Mouse (Mus musculus): ENCODE results near the gene Ica1. TPM values are rescaled to one million over a fixed set of nuclear protein-coding genes. Genes with fewer than 3 reads are reported as not detected.

Gene Ica1
- total RNA-seq (2021): 10 to 100 TPM; 17.5 to 25.5 TPM
- long read RNA-seq, experiment 1, transcript Ica1-201 (14 exons, 2,075 nt): major isoform, 17 of 22 reads
- long read RNA-seq, experiment 1, partial matches to known transcripts: 0 of 22 reads
- long read RNA-seq, experiment 1, other reads (novel, unspliced or antisense): 5 of 22 reads
- long read RNA-seq, experiment 2, transcript Ica1-201 (14 exons, 2,075 nt): major isoform, 5 of 10 reads
- long read RNA-seq, experiment 2, partial matches to known transcripts: 3 of 10 reads
- long read RNA-seq, experiment 2, other reads (novel, unspliced or antisense): 2 of 10 reads

DNA sequence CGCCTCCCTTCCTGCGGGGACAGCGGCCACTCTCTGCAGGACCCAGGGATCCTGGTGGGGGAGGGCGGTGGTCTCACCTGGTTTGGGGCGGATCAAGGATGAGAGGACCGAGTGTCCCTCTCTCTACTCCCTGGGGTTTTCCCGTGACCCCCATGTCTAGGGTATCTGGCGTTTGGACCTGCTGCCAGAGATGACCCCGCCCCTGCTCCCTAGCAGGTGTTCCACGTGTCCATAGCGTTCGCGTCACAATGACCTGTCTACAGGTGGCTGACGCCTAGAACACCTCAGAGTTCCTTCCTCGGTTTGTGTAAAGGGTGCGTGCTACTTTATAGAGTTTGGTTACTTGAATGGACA is at the start of gene Ica1:
TSS of gene Ica1 (minus strand) at position 193 of the 354 bp plus-strand sequence.
- DNase-seq: no peak

DNA sequence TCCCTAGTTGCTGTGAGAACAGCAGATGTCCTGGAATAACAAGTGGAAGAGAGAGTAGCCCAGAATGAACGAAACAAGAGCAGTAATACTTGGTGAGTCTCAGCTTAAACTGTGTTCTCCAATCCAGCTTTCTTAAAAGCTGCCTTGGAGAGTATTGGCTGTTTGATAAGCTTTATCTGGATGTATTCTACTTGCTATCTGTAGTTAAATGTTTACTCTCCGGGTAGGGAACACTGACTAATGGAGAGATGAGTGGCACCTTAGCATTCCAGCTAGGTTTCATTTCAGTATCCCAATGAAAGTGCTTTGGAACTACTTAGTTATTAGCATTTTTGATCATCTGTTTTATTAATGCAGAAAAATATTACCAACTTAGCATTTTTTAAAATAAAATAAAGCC is 41.6 kb upstream of the Ica1 start:
- DNase-seq: no peak

DNA sequence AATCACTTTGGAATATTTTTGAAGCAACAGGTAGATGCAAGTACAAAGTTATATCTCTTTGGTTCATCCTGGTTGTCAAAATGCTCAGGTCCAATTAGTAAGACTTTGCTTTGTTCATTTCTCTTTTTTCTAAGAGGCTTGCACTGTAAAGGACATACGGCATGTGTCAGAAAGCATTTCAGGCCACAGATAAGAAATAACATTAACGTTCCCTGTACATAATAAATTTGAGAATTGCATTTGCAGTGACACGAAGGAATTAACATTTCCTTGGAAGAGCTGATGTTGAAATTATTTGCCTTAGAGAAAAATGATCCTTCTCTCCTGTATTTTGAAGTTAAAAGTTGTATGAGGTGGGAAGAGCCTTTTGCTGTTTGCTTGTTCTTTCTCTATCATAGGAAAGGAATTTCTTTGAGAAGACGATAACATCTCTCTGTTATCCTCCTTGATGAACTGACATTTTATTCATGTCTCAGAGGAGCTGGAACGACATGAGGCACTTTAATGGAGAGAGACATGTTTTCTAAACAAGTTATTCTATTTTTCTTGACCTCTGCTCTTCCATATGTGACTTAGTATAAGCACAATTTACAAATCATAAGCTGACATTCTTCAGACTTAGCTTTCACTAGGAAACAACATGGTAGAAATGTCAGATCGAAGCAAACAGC is 36.2 kb upstream of the Ica1 start:
- DNase-seq: no peak

DNA sequence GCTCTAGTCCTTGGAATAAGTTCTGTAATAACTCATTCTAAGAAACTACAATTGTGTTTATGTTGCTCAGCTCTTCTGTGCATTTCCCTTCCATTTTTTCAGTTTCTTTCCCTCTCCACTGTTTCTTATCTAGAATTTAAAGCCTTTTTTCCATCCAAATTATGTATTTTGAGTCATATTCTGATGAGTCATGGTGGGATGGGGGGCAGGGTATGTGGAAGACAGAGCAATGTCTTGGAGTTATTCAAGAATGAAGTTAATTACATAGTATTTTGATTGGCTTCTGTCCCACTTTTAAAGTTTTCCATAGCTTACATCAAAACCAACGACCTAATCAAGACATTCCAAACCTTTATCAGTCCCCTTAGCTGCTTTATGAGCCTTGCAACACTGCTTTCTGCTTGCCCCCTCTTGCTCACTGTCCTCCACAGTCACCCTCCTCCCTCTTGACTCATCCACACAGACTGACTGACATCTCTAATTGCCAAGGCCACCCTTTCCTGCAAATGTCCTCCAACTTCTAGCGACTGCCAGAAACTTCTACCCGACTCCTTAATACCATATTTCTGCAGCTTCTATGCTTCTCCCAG is 24.4 kb upstream of the Ica1 start:
- peak; percentile 61 for DNase-seq

DNA sequence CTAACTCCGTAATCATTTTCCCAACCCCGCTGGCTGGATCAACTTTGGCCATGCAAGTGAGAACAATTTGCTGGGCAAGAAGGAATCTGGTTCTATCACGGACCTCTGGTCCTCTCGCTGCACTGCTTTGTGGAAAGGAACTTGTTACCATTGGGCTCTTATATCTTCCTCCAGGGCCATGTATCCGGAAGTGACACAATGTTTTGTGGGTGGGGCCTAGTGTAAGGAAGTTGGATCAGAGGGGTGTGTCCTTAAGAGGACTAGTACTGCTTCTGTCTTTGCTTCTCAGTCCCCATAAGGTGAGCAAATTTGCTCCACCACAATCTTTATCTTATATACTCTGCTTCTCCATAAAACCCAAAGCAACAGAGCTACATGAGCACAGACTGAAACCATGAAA is 14.1 kb upstream of the Ica1 start:
- no peak for DNase-seq

DNA sequence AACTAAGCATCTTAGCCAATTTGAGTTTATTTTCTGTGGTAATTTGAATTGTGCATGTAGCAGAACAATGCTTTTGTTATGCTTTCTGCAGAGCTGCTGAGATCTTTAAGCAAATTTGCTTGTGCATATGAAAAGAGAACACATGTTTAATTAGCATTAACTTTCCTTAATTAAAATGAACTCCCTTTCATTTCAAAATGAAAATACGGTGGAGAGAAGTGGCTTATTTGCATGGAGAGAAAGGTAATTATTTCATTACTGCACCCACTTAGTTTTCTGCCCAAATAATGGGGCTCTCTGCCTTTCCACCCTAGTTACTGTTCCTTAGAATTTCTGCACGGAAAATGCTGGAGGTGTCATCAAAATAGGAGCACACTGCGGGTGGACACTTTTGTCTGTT is 13.5 kb upstream of the Ica1 start:
- DNase-seq: no peak

DNA sequence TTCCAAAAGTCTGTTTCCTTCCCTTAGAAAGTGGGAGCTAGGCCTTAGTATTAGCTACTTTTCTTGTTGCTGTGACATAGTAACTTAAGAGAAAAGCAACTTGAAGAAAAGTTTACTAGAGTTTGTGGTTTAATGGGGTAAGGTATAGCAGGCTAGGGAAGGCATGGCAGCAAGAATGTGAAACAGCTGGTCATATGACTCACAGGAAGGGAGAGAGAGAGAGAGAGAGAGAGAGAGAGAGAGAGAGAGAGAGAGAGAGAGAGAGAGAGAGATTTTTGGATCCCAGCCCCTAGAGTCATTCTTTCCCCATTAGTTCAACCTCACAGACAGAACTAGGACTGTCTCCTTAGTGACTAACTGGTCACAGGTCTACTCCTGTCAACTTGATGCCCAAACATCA is 2.3 kb upstream of the Ica1 start:
- no peak for DNase-seq

DNA sequence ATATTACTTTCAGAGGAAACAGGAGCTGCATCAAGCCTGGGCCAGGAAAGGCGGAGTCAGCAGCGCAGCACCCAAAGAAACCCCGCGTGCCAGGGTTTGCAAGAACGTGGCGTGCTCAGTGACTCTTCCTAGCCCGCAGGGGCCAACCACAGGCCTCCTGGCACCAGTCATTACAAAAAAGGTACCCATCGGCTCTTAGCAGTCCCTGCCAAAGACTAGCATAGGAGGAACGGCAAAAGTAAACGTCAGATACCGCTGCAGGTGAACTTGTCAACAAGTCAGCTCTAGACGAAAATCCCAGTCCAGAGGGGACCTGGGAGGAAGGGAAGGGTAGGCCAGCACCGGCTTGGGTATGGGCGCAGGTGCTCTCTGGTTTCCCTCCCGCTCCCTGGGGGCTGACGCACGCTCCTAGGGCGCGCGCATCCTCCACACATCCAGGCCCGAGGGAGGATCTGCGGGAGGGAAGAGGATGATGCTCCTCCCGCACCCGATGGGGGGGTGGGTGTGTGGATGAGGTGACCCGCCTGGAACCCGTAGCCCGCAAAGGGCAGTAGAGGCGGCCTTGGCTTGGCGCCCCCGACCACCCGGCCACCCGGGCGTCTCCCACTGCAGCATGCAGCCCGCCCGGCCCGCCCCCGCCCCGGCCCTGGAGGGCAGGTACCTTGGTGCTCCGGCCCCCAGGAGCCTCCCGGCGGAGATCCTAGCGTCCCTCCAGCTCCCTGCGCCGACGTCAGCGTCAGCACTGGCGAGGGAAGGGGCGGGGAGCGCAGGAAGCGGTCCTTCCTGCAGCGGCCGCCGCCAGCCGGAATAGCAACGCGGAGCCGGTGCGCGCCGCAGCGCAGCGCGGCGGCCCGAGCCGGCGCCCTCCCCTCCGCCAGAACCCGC is 635 bp downstream of the Ica1 start:
- peak; percentile 84 for DNase-seq

DNA sequence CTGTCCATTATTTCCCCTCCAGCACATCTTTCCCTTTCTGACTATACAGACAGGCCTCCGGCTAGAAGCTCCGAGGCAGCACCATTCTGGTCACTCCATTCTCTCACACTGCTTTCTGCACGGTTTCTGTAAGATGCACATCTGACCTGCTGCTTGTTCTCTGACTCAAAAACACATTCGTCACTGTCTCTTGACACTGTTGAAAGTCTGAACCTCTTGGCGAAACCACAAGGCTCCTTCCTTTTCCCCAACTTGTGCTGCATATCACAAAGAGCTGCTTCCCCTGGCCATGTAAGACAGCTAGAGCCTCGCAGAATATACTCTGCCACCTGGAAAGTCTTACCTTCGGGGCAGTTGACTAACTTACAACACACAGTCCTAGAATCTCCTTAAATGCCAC is 6.7 kb downstream of the Ica1 start:
- DNase-seq: no peak

DNA sequence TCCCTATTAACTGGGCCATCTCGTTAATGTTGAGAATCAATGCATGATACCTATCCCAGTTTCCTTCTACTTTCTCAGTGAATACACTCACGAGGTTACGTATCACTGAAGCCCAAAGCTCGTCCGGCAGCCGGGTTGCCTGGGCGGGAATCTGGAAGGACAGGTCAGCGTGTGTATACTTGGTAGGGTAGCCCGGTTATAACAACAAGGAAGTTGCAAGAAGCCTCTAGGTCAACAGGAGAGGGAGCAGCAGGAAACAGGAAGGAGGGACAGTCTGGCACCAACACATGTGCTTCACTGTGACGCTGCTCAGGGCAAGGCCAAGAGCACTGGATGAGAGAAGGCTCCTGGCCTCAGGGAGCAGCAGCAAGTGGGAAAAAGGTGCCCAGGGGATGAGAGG is 7.9 kb downstream of the Ica1 start:
- DNase-seq: peak; percentile 35

DNA sequence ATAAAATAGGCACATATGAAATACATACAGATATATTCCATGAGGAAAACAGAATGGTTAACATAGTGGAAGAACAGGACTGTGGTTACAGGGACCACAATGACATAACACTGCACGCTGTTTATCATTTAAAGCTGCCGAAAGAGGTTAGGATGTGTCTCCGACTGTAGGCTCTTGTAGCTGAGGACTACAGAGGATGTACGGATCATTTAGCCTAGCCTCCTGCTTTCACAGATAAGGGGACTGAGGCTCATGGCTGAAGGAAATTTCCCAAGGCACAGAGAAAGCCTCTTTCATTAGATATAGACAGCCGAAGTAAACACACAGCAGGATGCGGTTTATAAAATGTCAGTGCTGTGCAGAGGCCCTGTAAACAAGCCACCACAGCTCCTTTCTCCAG is 8.5 kb downstream of the Ica1 start:
- no peak for DNase-seq

DNA sequence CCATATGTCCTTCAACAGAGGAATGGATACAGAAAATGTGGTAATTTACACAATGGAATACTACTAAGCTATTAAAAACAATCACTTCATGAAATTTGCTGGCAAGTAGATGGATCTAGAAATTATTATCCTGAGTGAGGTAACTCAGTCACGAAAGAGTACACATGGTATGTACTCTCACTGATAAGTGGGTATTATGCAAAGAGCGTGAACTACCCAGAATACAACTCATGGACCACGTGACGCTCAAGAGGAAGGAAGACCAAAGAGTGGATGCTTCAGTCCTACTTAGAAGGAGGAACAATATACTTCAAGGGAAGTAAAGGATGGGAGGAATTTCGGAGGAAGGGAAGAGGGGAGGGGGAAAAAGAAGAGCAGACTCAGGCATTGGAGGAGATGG is 11.6 kb downstream of the Ica1 start:
- DNase-seq: no peak

DNA sequence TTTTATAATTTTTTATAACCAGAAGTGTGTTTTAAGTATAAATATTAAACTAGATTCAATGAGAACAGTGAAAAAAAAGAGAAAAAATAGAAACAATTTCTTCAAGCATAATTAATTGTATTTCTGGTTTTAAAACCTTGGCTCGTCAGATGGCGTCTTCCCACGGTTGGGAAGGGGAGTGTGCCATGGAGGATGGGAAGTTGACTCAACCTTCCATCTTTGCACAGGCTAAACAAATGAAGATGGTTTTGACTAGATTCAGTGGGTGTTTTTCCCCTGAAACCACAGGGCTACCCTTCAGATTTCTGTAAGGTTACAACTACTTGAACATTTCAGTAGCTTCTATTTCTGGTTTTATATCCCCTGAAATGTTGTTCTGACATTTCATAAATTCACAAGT is 12.5 kb downstream of the Ica1 start:
- DNase-seq: no peak

DNA sequence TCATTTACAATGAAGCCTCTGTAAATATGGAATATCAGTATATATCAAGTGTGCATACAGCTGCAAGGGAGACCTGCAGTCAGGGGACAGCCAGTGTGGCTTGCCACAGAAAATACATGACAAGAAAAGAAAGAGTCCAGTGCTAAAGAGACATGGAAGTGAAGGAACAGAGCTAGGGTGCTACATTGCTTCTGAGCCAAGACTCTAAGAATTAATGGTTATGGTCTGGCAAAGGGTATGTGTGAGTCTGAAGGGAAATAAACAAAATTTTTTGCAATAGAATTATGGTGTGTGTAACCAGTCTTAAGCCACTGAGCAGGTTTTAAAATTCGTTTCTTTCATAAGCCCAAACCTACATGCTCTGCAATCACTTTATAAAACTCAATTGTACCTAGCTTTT is 13.2 kb downstream of the Ica1 start:
- no peak for DNase-seq

DNA sequence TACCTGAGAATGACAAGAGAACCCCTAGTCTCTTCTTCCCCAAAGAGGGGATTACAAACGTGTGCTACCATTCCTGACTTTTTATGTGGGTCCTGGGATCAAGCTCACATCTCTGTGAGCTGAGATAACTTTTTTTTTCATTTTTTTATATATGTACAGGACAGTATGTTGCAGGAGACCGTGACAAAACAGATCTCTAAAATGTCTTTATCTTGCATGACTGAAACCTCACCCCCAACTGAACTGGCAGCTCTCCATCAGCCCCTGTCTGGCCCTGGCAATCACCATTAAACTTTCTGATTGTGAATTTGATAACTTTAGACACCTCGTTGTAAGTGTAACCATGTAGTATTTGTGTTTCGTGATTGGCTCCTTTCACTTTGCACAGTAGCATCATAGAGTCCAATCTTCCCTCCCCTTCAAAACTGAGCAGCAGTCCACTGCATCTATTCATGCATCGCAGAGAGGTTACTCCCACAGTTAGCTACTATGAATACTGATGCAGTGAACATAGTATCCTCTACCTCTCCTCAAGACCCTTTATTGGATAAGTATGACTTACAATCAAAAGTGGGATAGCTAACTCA is 17.5 kb downstream of the Ica1 start:
- DNase-seq: no peak

DNA sequence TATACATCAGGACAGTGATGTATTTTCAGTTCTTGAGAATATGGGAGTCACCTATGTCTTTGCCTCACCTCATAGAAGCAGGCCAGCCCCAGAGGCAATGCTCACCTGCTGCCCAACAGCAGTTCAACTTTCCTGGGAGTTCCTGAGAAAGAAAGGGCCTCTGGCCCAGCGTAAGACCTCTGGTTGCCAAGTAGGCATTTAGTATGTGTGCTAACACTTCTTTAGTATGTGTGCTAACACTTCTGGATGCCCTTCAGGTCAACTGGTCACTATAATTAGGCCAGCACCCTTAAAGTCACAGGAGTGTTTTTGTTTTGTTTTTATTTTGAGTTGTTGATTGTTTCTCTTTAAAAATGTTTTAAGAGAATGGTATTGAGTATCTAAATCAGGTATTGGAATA is 18.4 kb downstream of the Ica1 start:
- peak; percentile 23 for DNase-seq

DNA sequence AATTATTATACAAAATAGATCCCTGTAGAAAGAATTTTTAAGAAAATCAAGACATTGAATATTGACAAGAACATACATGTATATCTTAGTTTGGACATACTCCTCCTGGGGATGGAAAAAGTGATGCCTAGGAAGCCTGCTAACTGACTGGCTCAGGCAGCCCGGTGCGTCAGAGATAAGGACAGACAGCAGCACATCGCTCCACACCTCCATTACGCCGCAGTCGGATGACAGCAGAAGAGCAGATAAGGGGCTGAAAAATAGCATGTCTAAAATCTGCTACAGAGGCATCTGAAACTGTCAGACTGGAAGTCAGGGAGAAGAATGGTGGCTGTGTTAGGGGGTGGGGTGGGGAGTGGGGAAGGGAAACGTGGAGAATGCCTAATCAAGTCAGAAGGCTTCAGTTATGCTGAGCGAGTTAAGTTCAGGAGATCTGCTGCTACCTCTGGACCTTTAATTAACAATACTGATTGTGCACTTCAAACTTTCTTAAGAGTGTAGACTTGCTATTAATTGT is 22.5 kb downstream of the Ica1 start:
- DNase-seq: no peak

DNA sequence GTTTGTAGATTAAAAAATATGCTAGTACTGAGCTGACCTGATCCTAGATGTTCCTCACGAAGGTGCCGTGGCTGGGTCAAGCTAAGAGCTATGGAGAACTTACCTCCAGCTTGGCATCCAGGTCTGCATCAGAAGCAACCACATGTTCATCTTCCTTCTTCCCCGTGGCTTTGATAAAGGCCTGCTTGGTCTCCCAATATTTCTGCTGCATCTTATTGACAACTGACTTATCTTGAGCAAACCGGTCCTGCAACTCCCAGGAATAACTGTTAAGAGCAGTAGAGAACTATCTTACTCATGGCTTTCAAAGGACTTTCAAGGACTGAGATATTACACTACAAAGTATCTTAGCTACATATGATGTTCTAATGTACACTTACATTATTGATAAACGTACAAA is 23.8 kb downstream of the Ica1 start:
- no peak for DNase-seq

DNA sequence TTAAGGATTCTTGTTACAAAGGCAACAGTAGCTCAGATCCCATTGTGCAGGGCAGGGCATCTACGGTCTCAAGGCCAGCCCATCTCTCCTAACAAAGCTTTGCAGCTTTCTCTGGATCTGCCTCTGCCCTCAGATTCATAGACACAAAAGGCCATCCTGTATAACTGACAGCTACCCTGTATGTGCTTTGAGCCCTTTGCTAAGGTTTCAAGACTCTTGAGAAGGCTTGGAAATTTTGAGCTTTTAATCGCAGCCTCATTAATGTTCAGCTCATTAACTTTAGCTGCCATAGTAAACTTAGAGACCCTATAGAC is 24.6 kb downstream of the Ica1 start:
- no peak for DNase-seq

DNA sequence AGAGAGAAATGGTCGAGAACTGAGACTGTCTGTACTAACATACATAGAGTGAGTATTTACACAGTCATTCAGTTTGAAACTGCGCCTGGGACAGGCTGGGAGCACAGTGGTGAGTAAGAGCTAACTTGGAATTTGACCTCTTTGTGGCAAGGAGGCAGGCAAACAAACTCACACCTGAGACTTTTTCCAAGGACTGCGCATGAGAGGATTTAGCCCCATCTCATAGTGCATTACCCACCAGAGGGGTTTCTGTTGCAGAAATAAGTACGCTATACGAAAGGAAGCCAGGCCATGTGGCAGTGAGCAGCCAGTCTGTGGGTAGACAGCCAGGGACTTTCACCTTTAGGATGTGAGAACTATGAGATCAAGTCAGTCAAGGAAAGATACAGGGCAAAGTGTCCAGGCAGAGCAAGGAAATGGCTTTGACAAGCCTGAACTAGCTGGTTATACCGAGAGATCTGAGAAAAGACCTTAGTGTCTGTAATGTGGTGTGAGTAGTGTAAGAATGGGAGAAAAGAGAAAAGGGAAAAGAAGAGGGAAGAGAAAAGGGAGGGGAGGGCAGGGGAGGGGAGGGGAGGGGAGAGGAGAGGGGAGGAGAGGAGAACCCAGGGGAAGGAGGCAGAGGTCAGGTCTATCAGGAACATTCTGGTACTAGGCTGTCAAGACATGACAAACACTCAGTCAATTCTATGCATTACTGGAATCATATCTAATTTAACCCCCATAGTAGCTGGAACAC is 25.1 kb downstream of the Ica1 start:
- DNase-seq: no peak

DNA sequence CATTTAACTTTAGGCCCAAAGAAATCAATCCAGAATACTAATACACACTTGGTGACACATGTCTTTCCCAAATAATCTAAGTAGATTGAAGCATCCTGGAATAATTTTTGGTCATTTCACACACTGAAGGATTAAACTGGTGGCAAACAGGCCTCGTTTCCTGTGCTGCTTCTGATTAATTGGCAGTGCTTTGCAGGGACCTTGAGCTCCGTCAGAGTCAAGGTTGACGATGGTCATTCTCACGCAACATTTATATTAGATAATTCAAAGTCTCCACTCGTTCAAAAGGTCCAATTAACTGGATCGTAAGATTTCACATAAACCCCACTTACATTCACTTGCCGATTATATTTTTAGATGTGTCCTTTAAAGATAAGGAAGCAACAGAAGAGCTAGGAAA is 33.4 kb downstream of the Ica1 start:
- DNase-seq: no peak

DNA sequence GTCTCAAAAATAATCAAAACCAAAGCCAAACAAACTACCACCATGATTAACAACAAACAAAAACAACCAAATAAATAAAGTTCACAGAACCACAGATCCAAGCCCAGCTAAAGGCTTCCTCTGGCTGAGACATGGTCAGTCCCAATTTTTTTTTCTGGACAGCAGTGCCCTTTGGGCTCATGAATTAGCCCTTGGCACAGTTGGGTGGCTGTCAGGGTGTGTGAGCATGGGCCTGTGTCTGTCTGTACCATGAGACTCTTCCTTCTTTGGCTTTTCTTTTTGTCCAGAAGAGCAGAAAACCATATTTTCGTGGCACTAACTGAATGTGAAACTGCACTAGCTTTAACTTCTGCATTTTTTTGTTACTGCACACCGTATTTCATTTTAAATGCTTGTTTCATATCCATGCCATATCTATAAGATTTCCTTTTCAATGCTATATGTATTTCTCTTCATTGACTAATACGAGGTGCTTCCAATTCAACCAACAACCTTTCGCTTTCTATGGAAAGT is 34.0 kb downstream of the Ica1 start:
- DNase-seq: peak; percentile 46

Measured in adrenal gland, postnatal 10 days (tissue).